Mouse (Mus musculus) myocyte (in vitro differentiated cells): ENCODE results near the gene Cd52.

Experiments used
- CEBPB ChIP-seq: IDR thresholded peaks from 2 replicates; pipeline ENCODE4 v1.6.1; 2011; ENCODE audit warnings: mild to moderate bottlenecking, moderate library complexity; ENCODE audit not compliant: poor library complexity, insufficient read depth, severe bottlenecking
- E2F4 ChIP-seq: IDR thresholded peaks from one replicate; pipeline ENCODE4 v1.6.1; 2011; ENCODE audit warnings: mild to moderate bottlenecking, control low read depth, moderate library complexity; ENCODE audit not compliant: insufficient read depth
- MAX ChIP-seq: IDR thresholded peaks from one replicate; pipeline ENCODE4 v1.6.1; 2011; ENCODE audit warnings: low read depth, mild to moderate bottlenecking, control low read depth
- MYOD1 ChIP-seq, 3 experiments: IDR thresholded peaks; one replicate each; pipeline ENCODE4 v1.6.1; 2011; ENCODE audit warnings: control low read depth in 2 of 3, low read depth in 2 of 3, mild to moderate bottlenecking in 2 of 3, moderate library complexity in 1 of 3; ENCODE audit not compliant: insufficient read length in 2 of 3, control insufficient read depth in 1 of 3
- MYOG ChIP-seq, 3 experiments: IDR thresholded peaks; one replicate each; pipeline ENCODE4 v1.6.1; 2011; ENCODE audit warnings: control low read depth in 2 of 3, low read depth in 2 of 3, mild to moderate bottlenecking in 2 of 3; ENCODE audit not compliant: insufficient read length in 2 of 3, control insufficient read depth in 1 of 3, insufficient read depth in 1 of 3
- POLR2A ChIP-seq: IDR thresholded peaks from one replicate; pipeline ENCODE4 v1.6.1; 2011; ENCODE audit warnings: low read depth, mild to moderate bottlenecking, control low read depth, moderate library complexity; ENCODE audit not compliant: insufficient read length
- POLR2AphosphoS2 ChIP-seq: IDR thresholded peaks from one replicate; pipeline ENCODE4 v1.6.1; 2011; ENCODE audit warnings: low read depth, control low read depth; ENCODE audit not compliant: insufficient read length
- REST ChIP-seq: IDR thresholded peaks from one replicate; pipeline ENCODE4 v1.6.1; 2011; ENCODE audit warnings: mild to moderate bottlenecking, control low read depth, moderate library complexity; ENCODE audit not compliant: insufficient read depth, insufficient read length
- TCF12 ChIP-seq: IDR thresholded peaks from one replicate; pipeline ENCODE4 v1.6.1; 2011; ENCODE audit warnings: mild to moderate bottlenecking, control low read depth; ENCODE audit not compliant: poor library complexity, insufficient read depth, severe bottlenecking
- USF1 ChIP-seq: IDR thresholded peaks from one replicate; pipeline ENCODE4 v1.6.1; 2011; ENCODE audit warnings: low read depth, mild to moderate bottlenecking, control low read depth, moderate library complexity

- TF ChIP-seq USF1 (no peak), POLR2A (no peak), MYOG (IDR thresholded peaks at IDR 0.05; ENCODE audit: control insufficient read depth in 1 of 3, insufficient read depth in 1 of 3, insufficient read length in 2 of 3, low read depth in 2 of 3) (no peak), E2F4 (no peak), REST (no peak), POLR2AphosphoS2 (no peak), MAX (no peak), TCF12 (no peak), CEBPB (no peak), MYOD1 (IDR thresholded peaks at IDR 0.05; ENCODE audit: control insufficient read depth in 1 of 3, insufficient read length in 2 of 3, low read depth in 2 of 3) (no peak)
These were observed 34.1 kb upstream of the Cd52 start for GRCm38 (mm10) chr4:134128983-134129362.
